Mouse (Mus musculus) G1E (cell line): ENCODE results near the gene Cercam.

ENCODE experiments used
- CTCF ChIP-seq: IDR thresholded peaks from 2 replicates; pipeline ENCODE4 v1.5.1; 2012; ENCODE audit warnings: low read depth, low read length, inconsistent platforms, mixed read lengths
- GATA1 ChIP-seq: IDR thresholded peaks from 2 replicates; pipeline ENCODE4 v1.6.1; 2012; ENCODE audit warnings: borderline replicate concordance, low read length, inconsistent platforms, mixed read lengths

DNA sequence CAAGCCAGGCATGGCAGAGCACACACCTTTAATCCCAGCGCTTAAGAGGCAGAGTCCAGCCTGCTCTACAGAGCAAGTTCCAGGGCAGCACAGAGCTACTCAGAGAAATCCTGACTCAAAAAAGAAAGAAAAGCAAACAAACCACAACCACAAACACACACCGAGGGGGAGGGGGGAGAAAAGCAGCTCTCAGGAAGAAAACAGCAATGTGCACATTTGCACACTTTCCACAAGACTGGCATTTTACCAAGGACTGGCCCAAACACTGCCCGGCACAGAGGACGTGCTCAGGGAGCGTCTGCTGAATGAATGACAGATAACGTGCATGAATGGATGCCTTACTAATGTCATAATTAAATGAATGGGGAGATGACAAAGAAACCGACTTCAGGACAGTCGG is 19.9 kb upstream of the Cercam start:
- TF ChIP-seq CTCF, result no peak
- no peak for TF ChIP-seq GATA1
